In genomic region chr5:128432422-128432821, GRCm38 (mm10) we compare ENCODE assay signal across 9 mouse cellular contexts. TPM values are rescaled to one million over a fixed set of nuclear protein-coding genes. Genes with fewer than 3 reads are reported as not detected.
DNase-seq lines count a peak whose midpoint lies in the region; ATAC-seq and TF ChIP-seq lines count a peak whose summit lies in the region.
"Had no signal": no experiment of that assay in that cellular context is flagged by ENCODE, and none has a peak within 500 bp of the region (broad histone marks: within the 10 kb centered on the region; RNA-seq: fewer than 3 reads in every experiment).

No protein-coding gene starts in this region.

- no peak for ATAC-seq in kidney, postnatal 0 days (replicated peaks; ENCODE audit: low FRiP score, low read depth)
- ATAC-seq in embryonic facial prominence, embryonic 13.5 days (ENCODE audit: insufficient number of reproducible peaks, insufficient read depth, low FRiP score, low TSS enrichment, low read depth) = no peak
- peak; percentile 41 for ATAC-seq in hindbrain, embryonic 16.5 days
- ATAC-seq in neural tube, embryonic 13.5 days (ENCODE audit: low read depth) = no peak

- no peak overlapping the region for H3K27ac ChIP-seq in kidney, postnatal 0 days
- no peak overlapping the region for H3K27ac ChIP-seq in embryonic facial prominence, embryonic 13.5 days
- H3K27ac ChIP-seq in hindbrain, embryonic 16.5 days (ENCODE audit: low read depth, low read length) = no peak overlapping the region
- H3K27ac ChIP-seq in neural tube, embryonic 13.5 days (replicated peaks) = no peak overlapping the region

- H3K9me3 ChIP-seq in kidney, postnatal 0 days (replicated peaks; ENCODE audit: low read length) = no peaks in the 10 kb centered on the region
- no peaks in the 10 kb centered on the region for H3K9me3 ChIP-seq in embryonic facial prominence, embryonic 13.5 days
- no peaks in the 10 kb centered on the region for H3K9me3 ChIP-seq in hindbrain, embryonic 16.5 days (ENCODE audit: control insufficient read depth, low read length)
- H3K9me3 ChIP-seq in neural tube, embryonic 13.5 days = no peaks in the 10 kb centered on the region

- H3K4me3 ChIP-seq in kidney, postnatal 0 days (replicated peaks; ENCODE audit: low read depth, low read length) = peak overlapping the region; percentile 26
- peak overlapping the region; percentile 51 for H3K4me3 ChIP-seq in embryonic facial prominence, embryonic 13.5 days
- peak overlapping the region; percentile 61 for H3K4me3 ChIP-seq in hindbrain, embryonic 16.5 days (ENCODE audit: low read length)
- H3K4me3 ChIP-seq in neural tube, embryonic 13.5 days = peak overlapping the region; percentile 46

- no peak overlapping the region for H3K9ac ChIP-seq in kidney, postnatal 0 days (ENCODE audit: low read depth, low read length)
- peak overlapping the region; percentile 65 for H3K9ac ChIP-seq in embryonic facial prominence, embryonic 13.5 days
- peak overlapping the region; percentile 63 for H3K9ac ChIP-seq in hindbrain, embryonic 16.5 days (ENCODE audit: low read depth, low read length)
- H3K9ac ChIP-seq in neural tube, embryonic 13.5 days = peak overlapping the region; percentile 73

- no peaks in the 10 kb centered on the region for H3K4me1 ChIP-seq in kidney, postnatal 0 days (replicated peaks; ENCODE audit: insufficient read depth, low read length)
- H3K4me1 ChIP-seq in embryonic facial prominence, embryonic 13.5 days = peaks cover 22% of the 10 kb centered on the region; the same call in 1 of the 2 replicates
- H3K4me1 ChIP-seq in hindbrain, embryonic 16.5 days (ENCODE audit: control insufficient read depth, insufficient read depth, low read depth, low read length) = peaks cover 4% of the 10 kb centered on the region; the same call in 1 of the 2 replicates
- H3K4me1 ChIP-seq in neural tube, embryonic 13.5 days (replicated peaks) = peaks cover 14% of the 10 kb centered on the region

- intact Hi-C loops in left cerebral cortex, postnatal 4 days (cut with DNase I) = no loop called here

- DNase-seq in kidney, postnatal 0 days (ENCODE audit: low spot score) = no peak
- DNase-seq in kidney, postnatal 36 days = no peak
- DNase-seq in left cerebral cortex, postnatal 4 days = no peak
- DNase-seq in testis, postnatal 14 days (ENCODE audit: low spot score) = no peak
- no peak for DNase-seq in kidney, adult 8-10 months
- DNase-seq: thymus, postnatal 25 days had no signal

- H3K4me2 ChIP-seq in kidney, postnatal 0 days (ENCODE audit: low read length) = peak overlapping the region; percentile 60
- H3K4me2 ChIP-seq in embryonic facial prominence, embryonic 13.5 days = peak overlapping the region; percentile 86
- H3K4me2 ChIP-seq in hindbrain, embryonic 16.5 days (ENCODE audit: low read length) = peak overlapping the region; percentile 86
- peak overlapping the region; percentile 84 for H3K4me2 ChIP-seq in neural tube, embryonic 13.5 days

- TF ChIP-seq CTCF in kidney, postnatal 0 days (IDR thresholded peaks at IDR 0.05; ENCODE audit: low read depth) = no peak

- no peaks in the 10 kb centered on the region for H3K36me3 ChIP-seq in kidney, postnatal 0 days (ENCODE audit: insufficient read depth, low read length)
- H3K36me3 ChIP-seq in embryonic facial prominence, embryonic 13.5 days = no peaks in the 10 kb centered on the region
- no peaks in the 10 kb centered on the region for H3K36me3 ChIP-seq in hindbrain, embryonic 16.5 days (ENCODE audit: control insufficient read depth, insufficient read depth, low read length)
- no peaks in the 10 kb centered on the region for H3K36me3 ChIP-seq in neural tube, embryonic 13.5 days

- WGBS in kidney, postnatal 0 days = 1% methylated on average over 31 of the region's 37 CpGs
- under 1% methylated on average over 32 of the region's 37 CpGs for WGBS in embryonic facial prominence, embryonic 13.5 days
- under 1% methylated on average over 23 of the region's 37 CpGs for WGBS in hindbrain, embryonic 16.5 days
- WGBS in neural tube, embryonic 13.5 days = under 1% methylated on average over 33 of the region's 37 CpGs

- H3K27me3 ChIP-seq in kidney, postnatal 0 days (ENCODE audit: insufficient read depth, low read length) = peaks cover 33% of the 10 kb centered on the region
- peaks cover 83% of the 10 kb centered on the region for H3K27me3 ChIP-seq in embryonic facial prominence, embryonic 13.5 days
- peaks cover 31% of the 10 kb centered on the region for H3K27me3 ChIP-seq in hindbrain, embryonic 16.5 days (replicated peaks; ENCODE audit: control insufficient read depth, insufficient read depth, low read length)
- peaks cover 75% of the 10 kb centered on the region for H3K27me3 ChIP-seq in neural tube, embryonic 13.5 days

RNA-seq across cellular contexts. Expression of gene Tmem132d, which starts 0.5 kb away (rescaled TPM):
- polyA plus RNA-seq in kidney, postnatal 0 days (2015; fragmentation: Nextera tagmentation; extraction: Ambion mirVana) = 0.14 and 0.24 TPM in 2 replicates
- 1.2 and 1.8 TPM in 2 replicates for polyA plus RNA-seq in embryonic facial prominence, embryonic 13.5 days (2015; fragmentation: Nextera tagmentation; extraction: Ambion mirVana)
- 3.0 and 4.7 TPM in 2 replicates for polyA plus RNA-seq in hindbrain, embryonic 16.5 days (2015; fragmentation: Nextera tagmentation; extraction: Ambion mirVana)
- polyA plus RNA-seq in neural tube, embryonic 13.5 days (2015; fragmentation: Nextera tagmentation; extraction: Ambion mirVana) = 1.7 and 2.0 TPM in 2 replicates
- 10 to 100 TPM in 1 of 2 experiments, 1 to 10 TPM in 1; 6.3 to 10.0 TPM for total RNA-seq in left cerebral cortex, postnatal 4 days (2021)
